Mouse (Mus musculus): ENCODE measurements around the gene Kif17.
"Not testable (repeated sequence)": the region's sequence is repeated elsewhere in the genome, so short reads cannot be mapped to it uniquely, and the experiment has no call there.

Gene Kif17

DNA sequence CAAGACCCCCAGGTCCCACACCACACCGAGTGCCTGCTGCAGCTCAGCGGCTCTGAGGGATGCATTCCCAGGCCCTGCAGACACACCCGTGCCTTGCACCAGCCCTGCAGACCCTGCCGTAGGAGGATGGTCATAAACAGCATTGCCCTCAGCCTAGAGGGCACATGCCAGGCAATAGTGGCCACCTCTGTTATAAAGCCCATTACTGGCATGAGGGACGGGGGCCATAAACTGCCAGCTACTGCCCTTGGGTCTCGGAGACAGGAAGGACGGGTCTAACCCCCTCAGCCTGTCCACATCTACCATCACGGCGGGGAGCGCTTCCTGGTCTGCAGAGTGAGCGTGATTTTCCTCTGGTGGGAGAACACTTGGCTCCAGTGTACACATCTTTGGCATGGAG lies 62.8 kb downstream of the Kif17 start:
- DNase-seq (ENCODE audit: low spot score in 2 of 2), result no peak

DNA sequence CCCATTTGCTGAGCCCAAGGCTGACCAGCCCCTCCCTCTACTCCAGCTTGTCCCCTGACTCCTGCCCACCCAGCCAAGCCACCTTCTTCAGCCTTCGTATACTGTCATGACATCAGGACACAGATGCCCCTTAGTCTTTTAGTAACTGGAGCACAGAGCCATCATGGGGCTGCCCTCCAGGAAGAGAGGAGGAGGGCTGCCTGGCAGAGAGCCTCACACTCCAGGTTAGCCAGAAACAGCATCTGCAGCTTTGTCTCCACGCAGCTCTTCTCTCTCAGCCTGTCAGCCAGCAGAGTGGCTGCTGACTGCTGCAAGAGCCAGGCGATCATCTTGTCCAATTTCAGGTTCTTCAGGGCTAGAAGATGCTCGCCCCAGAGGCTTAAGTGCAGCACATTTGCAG lies 63.6 kb downstream of the Kif17 start:
- no peak for DNase-seq (ENCODE audit: low spot score in 2 of 2)

DNA sequence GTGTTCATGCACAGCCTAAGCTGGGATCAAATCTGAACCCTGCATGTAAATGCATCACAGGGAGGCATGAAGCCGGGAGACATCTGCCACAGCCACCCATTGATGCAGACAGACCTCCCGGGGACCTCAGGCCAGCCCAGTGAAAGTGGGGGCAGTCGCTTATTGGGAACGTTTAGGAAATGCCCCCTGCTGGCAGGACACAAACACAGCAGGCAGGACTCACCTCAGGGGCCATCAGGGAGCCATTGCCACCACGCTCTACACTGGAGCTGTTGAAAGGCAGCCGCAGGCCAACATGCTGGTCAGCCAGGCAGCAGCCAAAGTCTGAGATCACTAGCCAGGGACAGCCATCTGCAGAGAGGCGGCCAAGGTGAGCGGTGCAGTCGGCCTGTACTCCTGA lies 65.5 kb downstream of the Kif17 start:
- DNase-seq (ENCODE audit: low spot score in 2 of 2), result peak in 1 of 2 experiments; percentile 39

DNA sequence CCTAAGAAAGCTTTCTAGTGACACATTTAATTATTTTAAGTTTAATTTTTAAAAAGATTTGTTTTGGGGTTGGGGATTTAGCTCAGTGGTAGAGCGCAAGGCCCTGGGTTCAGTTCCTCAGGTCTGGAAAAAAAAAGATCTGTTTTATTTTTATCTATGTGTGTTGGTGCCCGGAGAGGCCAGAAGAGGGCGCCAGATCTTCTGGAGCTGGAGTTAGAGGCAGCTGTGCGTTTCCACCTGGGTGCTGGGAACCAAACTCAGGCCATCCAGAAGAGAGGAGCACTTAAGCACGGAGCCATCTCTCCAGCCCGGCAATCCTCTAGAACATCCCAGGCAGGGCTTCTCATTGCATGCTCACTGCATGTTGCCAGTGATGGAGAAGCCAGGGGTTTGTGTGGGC lies 66.1 kb downstream of the Kif17 start:
- no peak for DNase-seq (ENCODE audit: low spot score in 2 of 2)

DNA sequence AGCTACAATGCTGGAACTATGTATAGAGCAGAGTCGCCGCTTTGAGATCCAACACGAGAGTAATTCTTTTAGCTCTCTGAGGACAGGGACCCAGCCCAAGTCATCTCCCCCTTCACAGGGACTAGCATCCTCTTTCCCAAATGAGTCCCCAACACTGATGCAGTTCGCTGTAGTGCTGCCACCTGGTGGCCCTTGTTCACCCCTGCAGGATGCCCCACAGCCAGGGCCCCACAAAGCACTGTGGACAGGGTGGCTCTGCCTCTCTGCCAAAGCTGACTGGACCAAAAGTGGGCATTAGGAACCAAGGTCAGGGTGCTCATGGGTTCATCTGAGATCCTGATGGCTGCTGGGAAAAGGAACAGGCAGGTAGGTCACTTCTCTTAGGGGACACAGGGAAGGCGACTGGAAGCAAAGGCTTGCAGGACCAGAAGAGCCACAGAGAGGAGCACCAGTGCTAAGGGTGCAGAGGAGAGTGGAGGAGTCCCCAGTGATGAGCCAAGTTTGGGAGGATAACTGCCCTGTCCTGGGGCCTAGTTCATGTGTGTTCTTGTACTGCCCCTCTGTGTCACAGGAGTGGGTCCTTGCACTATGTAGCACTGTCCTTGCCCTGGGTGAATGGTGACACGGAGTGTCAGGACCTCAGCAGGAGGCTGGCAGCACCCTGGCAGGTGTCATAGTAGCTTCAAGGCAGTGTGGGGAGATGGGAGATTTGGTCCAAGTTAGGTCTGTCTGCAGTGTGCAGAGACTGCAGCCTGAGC lies 68.5 kb downstream of the Kif17 start:
- DNase-seq (ENCODE audit: low spot score in 2 of 2), result peak; percentile 54 to 58

DNA sequence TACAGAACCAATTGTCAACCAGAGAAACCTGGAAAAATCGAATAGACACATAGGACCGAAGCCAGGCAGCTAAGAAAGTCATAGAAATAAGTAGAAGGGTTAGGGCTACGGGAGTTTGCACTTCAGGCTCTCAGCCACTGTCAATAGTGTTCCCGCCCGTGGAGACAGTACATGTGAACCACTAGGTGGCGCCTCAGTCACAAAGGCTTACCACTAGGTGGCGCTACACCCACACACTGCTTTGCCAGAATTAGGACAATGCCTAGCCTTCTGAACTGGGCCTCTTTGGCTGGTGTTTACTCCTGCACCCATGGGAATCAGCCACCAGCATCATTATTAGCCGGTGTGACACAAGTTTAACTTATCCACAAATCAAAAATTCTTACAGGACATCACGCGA lies 69.3 kb downstream of the Kif17 start:
- DNase-seq (ENCODE audit: low spot score in 2 of 2), result peak; percentile 79 to 84

DNA sequence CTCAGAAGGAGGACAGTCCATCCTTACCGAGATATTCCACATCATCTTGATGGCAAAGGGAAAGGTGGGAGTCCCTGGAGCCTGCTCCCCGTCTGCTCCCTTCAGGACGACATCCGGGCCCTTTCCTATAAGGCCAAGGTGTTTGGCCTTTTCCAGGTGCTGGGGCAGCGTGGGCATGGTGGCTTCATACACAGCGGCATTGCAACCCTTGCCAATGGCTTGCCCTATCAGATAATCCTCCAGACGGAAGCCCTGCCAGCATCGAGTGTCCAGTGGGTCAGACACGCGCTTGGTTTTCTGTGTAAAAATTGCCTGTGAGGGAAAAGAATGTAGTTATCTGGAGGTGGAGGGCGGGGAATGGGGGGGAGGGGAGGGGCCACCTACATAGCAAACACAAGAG lies 70.5 kb downstream of the Kif17 start:
- DNase-seq (ENCODE audit: low spot score in 2 of 2), result no peak

DNA sequence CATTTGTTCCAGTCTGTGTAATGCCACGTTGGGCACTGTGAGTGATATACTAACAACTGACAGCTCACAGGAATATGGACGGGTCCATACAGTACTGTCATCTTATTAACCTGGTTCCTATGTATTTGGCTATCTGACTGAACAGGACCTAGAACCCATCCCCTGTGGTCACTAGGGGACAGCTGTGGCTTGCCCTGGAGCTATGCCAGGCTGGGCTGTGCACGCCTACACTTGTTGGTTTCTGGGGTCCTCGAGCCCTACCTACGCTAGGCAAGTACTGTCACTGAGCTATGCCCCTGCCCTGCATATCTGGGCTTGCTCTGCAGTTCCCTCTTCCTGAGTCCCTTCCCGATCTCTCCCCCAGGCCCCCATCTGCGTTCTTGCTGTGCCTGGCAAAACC lies 71.3 kb downstream of the Kif17 start:
- DNase-seq (ENCODE audit: low spot score in 2 of 2), result no peak

DNA sequence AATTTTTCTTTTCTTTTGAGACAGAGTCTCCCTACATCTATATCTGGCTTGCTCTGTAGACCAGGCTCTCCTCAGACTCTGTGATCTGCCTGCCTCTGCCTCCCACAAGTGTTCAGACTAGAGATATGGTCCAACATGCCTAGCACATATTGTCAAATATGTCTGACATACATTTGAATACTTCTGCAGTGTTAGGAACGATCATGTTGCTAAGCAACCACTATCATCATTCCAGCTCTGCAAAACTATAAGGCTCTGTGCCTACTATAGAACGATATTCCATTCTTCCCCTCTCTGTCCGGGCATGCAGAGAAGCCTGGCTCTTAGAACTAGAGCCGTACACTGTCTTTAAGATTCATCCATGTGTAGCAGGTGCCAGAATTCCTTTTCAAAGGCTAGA lies 72.5 kb downstream of the Kif17 start:
- DNase-seq (ENCODE audit: low spot score in 2 of 2), result no peak

DNA sequence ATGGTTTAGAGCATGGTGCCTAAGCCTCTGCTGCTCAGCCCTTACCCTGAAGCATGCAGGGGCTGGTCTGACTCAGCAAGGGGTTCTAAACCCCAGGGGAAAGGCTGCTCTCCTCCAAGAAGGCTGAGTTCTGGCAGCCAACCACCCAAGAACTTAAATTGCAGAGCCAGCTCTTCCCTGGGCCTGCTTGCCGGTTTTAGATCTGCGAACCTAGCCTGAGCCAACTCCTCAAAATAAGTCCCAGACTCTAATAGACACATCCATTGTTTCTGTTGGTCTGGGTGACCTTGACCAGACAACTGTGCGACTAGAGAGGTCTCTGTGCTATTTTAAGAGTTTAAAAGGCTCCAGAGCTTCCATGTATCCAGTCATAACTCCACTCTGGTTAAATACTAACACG lies 73.5 kb downstream of the Kif17 start:
- DNase-seq (ENCODE audit: low spot score in 2 of 2), result no peak

DNA sequence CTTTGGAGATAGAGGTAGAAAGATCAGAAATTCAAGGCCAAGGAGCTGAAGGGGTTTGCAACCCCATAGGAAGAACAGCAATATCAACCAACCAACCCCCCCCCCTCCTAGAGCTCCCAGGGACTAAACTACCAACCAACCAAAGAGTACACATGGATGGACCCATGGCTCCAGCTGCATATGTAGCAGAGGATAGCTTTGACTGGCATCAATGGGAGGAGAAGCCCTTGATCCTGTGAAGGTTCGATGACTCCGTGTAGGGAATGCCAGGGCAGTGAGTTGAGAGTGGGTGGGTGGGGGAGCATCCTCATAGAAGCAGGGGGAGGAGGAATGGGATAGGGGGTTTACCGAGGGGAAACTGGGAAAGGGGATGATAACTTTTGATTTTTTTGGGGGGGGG lies 74.2 kb downstream of the Kif17 start:
- DNase-seq (ENCODE audit: low spot score in 2 of 2), result no peak

DNA sequence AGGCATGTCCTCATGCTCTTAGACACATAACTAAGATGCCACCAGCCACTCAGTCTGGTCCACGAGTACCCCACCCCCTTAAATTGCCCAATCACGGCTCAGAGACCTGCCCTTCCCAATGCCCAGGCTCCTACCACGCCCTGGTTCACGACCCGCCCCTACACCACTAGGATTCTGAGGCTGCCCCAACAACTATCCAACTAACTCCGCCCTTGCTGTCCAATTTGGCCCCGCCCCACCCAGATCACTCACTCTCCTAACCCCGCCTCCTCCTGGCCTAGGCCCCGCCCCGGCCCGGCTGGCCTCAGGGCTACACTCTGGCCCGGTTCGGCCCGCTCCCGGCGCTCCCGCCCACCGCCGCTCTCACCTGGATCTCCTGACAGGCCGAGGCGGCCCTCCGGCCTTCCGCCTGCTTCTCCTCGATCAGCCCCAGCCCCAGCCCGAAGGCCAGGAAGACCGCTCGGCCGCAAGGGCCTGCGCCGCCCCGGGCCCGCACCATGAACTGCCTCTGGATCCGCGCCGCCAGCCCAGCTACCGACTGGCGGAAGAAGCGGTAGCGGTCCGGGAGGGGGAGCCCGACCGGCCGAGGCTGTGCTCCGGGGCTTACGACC lies 75.3 kb downstream of the Kif17 start:
- DNase-seq (ENCODE audit: low spot score in 2 of 2), result peak; percentile 94

DNA sequence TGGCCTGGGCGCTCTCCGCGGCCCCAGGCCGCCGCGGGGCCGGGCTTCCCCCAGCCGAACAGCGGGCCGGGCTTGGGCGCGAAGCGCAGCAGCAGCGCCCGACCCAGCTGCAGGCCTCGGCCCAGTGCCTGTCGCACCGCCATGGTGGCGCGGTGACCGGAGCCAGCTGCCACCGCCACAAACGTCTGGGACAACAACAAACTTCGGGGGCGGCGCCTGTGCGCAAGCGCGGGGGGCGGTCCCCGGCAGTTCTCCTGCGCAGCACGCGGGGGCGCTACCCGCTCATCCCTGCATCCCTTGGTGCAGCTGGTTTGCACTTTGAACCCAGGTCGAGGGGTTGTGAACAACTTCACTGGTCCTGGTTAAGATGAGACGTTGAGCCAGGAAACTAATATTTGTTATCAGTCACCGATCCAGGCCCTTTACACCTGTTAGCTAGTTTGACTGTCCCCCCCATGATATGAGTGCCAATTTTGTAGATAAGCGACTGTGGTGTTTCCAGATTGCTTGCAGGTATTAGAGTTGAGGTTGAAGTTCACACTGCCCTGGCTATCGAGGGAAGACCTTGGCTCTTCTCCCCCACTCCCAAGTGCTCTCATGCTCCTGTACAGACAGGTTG lies 76.0 kb downstream of the Kif17 start, which contains the start of gene Pink1:
Pink1 (minus strand) TSS at position 231 of the 619 bp plus-strand sequence.
- DNase-seq (ENCODE audit: low spot score in 2 of 2), result peak; percentile 89 to 91

DNA sequence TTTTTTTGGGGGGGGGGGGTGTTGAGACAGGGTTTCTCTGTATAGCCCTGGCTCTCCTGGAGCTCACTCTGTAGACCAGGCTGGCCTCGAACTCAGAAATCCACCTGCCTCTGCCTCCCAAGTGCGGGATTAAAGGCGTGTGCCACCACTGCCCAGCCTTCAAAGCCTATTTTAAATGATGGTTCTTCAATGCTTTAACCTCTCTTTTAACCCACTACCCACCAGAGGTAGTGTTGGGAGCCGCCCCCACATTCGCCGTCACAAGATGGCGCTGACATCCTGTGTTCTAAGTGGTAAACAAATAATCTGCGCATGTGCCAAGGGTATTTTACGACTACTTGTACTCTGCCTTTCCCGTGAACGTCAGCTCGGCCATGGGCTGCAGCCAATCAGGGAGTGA lies 76.9 kb downstream of the Kif17 start:
- DNase-seq (ENCODE audit: low spot score in 2 of 2), result not testable (repeated sequence)

DNA sequence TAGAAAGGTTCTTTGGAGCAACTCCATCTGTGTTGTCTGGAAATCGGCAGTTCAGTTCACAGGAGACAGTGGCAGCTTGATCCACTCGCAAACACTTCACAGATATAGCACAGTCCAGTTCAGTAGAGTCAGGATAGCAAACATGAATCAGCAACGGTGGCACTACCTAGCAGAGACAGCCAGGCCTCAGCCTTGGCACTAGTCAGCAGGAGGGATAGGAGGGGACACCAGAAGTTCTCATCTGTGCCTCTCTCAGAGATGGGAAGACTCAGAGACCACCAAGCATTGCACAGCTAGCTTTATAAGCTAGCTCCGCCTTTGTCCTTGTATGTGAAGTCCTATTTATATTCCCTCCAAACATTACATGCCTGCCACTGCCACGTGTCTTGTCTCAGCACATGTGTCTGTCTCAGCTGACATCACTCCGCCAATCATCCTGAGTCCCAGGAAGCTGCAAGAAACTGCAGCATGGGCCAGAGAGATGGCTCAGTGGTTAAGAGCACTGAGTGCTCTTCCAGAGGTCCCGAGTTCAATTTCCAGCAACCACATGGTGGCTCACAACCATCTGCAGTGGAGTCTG lies 77.7 kb downstream of the Kif17 start:
- DNase-seq (ENCODE audit: low spot score in 2 of 2), result no peak

DNA sequence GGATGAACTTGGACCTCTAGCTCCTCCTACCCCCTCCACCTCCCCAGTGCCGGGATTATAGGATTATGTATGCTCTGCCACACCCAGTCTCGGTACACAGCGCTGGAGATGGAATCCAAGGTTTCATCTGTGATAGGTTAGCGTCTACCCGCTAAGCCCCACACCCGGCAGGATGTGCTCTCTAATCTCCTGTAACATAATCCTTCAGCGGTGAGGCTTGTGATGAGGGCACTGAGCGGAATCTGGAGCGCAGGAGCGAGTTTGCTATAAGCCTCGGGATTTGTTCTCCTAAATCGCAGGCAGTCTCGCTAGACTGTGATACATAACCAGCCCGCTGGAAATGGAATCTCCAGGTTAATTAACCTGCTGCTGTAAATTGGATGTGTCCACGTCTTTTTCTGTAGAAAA lies 80.0 kb downstream of the Kif17 start:
- no peak for DNase-seq (ENCODE audit: low spot score in 2 of 2)

DNA sequence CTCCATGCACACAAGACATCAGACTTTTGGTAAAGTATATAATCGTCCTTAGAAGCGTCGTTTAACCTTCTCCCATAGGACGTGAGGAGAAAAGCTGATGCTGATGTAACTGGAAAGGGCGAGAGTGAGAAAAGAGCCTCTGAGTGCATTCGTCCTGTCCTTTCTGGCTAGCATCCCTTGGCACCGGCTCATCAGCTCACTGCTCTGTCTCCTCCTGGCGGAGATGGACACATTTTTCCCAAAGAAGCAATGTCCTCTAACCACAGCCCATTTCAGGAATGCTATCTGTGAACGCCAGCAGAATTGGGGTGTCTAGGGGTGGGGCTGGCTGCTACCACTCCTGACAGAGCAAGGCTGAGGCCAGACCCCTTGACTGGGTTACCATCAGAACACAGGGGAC lies 81.4 kb downstream of the Kif17 start:
- DNase-seq (ENCODE audit: low spot score in 2 of 2), result no peak

DNA sequence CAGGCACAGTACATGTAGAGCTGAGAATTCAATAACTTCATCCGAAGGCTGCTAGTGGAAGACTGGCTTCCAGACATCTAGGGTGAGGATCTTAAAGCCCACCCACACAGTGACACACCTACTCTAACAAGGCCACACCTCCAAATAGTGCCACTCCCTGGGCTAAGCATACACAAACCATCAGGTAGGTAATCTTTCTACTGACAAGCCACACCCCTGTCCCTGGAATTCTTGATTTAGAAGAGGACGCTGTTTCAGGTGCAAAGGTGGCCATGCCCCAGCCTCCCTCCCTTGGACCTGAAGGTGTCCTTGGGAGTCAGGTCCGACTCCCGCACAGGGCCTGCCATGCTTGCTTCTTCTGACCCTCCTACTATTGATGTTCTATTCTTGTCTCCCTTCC lies 82.9 kb downstream of the Kif17 start:
- no peak for DNase-seq (ENCODE audit: low spot score in 2 of 2)

DNA sequence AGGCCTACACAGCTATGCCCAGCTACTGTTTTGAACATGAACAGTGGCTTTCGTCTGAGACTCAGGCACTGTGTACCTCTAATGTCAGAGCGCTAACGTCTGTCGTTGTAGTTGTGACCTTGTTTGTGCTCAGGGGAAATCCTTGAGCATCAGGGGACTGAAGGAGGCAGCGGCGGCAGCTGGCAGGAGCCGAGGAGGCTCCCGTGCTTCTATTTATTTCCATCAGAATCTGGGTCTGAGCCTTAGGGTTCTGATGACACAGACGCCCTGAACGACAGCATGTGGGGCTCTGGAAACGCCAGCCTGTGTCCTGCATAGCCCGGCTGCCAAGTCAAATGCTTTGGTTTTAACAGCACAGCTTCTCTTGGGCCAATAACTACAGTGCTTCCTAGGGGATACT lies 84.8 kb downstream of the Kif17 start:
- no peak for DNase-seq (ENCODE audit: low spot score in 2 of 2)

DNA sequence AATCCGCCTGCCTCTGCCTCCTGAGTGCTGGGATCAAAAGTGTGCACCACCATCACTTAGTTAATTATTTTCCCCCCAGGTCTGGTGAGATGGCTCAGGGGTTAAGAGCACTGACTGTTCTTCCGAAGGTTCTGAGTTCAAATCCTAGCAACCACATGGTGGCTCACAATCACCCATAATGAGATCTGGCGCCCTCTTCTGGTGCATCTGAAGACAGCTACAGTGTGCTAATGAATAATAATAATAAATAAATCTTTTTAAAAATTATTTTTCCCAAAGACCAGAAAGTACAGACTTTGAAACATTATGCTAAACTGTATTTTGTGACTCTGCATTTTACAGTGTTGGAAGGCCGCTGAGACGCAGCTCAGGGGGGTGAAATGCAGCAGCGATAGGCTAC lies 85.4 kb downstream of the Kif17 start:
- no peak for DNase-seq (ENCODE audit: low spot score in 2 of 2)

DNA sequence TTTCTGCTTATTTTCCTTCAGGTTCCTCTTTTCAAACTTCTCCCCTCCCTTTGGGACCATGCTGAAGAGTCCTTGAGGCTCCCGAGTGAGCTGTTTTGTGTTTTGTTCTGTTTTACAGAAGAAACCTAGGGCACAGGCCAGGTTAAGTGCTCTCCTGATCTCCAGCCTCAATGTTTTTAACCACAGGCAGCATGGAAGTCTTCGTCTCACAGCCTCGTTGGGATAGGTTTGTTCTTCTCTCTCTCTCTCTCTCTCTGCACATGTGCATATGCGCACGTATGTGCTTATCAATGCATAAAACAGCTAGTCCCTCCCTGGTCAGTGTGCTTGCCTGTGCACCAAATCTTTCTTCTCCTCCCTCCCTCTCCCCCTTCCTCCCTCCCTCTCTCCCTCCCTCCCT lies 86.6 kb downstream of the Kif17 start:
- DNase-seq (ENCODE audit: low spot score in 2 of 2), result no peak

DNA sequence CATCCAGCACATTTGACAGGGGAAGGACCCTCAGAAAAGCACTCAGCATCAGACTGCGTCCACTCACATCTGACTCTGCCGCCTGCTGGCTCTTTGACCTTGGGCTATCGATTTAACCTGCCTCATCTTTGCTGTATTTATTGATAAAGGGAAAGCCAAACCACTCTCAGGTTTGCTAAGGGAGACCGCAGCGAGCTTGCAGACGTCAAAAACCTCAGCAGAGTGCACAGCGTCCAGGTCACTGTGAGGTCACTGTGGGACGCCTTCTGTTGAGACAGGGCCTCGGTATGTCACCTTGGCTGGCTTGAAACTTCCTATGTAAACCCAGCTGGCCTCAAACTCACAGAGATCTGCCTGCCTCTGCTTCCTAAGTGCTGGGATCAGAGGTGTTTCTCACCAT lies 87.1 kb downstream of the Kif17 start:
- DNase-seq (ENCODE audit: low spot score in 2 of 2), result no peak

DNA sequence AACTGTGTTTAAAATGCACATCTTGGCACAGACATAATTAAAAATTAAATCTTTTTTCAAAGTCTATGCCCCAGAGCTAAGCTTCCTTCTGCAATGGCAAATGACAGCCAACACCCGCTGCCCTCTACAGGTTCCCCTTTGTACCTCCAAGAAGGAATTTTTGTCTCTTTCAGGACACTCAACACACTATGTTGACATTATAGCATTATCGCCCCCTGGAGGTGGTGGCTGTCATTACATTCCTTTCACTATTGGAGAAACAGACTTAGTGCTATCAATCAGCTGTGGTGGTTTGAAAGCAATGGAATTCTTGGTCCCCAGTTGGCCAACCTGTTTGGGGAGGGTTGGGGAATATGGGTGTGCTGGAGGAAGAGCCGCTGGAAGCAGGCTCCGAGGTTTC lies 89.7 kb downstream of the Kif17 start:
- DNase-seq (ENCODE audit: low spot score in 2 of 2), result peak in 1 of 2 experiments; percentile 18

Data from natural killer cell, adult 2 months (primary cell).